Comparison of ENCODE assay signal across 19 mouse cellular contexts in genomic region chr10:42493000-42493399, GRCm38 (mm10).
"Had no signal": no experiment of that assay in that cellular context is flagged by ENCODE, and none has a peak within 500 bp of the region (broad histone marks: within the 10 kb centered on the region; RNA-seq: fewer than 3 reads in every experiment).

No protein-coding gene starts in this region.

- H3K4me1 ChIP-seq: limb, embryonic 13.5 days; midbrain, embryonic 12.5 days; midbrain, embryonic 15.5 days; neural tube, embryonic 13.5 days had no signal

- H3K4me2 ChIP-seq: limb, embryonic 13.5 days; liver, embryonic 12.5 days; liver, embryonic 15.5 days; midbrain, embryonic 12.5 days; midbrain, embryonic 15.5 days; neural tube, embryonic 13.5 days; stomach, embryonic 15.5 days had no signal

- H3K9me3 ChIP-seq: limb, embryonic 10.5 days; limb, embryonic 13.5 days; liver, embryonic 12.5 days; liver, embryonic 15.5 days; midbrain, embryonic 12.5 days; midbrain, embryonic 15.5 days; neural tube, embryonic 13.5 days; stomach, embryonic 15.5 days had no signal

- DNase-seq: layer of hippocampus, adult 9-11 months; liver; lung, adult 18-20 months; lung, postnatal 14 days; lung, postnatal 4 days; retina, postnatal 1 day; right cerebral cortex, postnatal 25 days; spleen, adult 18-20 months; thymus, postnatal 25 days had no signal

- H3K4me3 ChIP-seq: layer of hippocampus, adult 2 months; limb, embryonic 10.5 days; limb, embryonic 13.5 days; liver, embryonic 12.5 days; liver, embryonic 15.5 days; midbrain, embryonic 12.5 days; midbrain, embryonic 15.5 days; neural tube, embryonic 13.5 days; stomach, embryonic 15.5 days had no signal

- ATAC-seq: hindbrain, embryonic 16.5 days; liver, embryonic 12.5 days; midbrain, embryonic 15.5 days had no signal

- H3K9ac ChIP-seq: limb, embryonic 13.5 days; liver, embryonic 12.5 days; liver, embryonic 15.5 days; midbrain, embryonic 12.5 days; midbrain, embryonic 15.5 days; neural tube, embryonic 13.5 days; stomach, embryonic 15.5 days had no signal

- H3K36me3 ChIP-seq: limb, embryonic 10.5 days; limb, embryonic 13.5 days; liver, embryonic 12.5 days; liver, embryonic 15.5 days; midbrain, embryonic 12.5 days; midbrain, embryonic 15.5 days; neural tube, embryonic 13.5 days; stomach, embryonic 15.5 days had no signal

- H3K27me3 ChIP-seq: limb, embryonic 13.5 days; liver, embryonic 12.5 days; liver, embryonic 15.5 days; midbrain, embryonic 12.5 days; midbrain, embryonic 15.5 days; neural tube, embryonic 13.5 days; stomach, embryonic 15.5 days had no signal

- H3K27ac ChIP-seq: layer of hippocampus, adult 2 months; limb, embryonic 10.5 days; limb, embryonic 13.5 days; liver, embryonic 12.5 days; liver, embryonic 15.5 days; midbrain, embryonic 12.5 days; midbrain, embryonic 15.5 days; neural tube, embryonic 13.5 days; stomach, embryonic 15.5 days had no signal
